Mouse (Mus musculus) midbrain, embryonic 15.5 days (tissue): Measurements from ENCODE around the gene Serpina3k. TPM values are rescaled to one million over a fixed set of nuclear protein-coding genes. Genes with fewer than 3 reads are reported as not detected.
"Not testable (repeated sequence)": the region's sequence is repeated elsewhere in the genome, so short reads cannot be mapped to it uniquely, and the experiment has no call there.

ENCODE experiments used
- ATAC-seq: fragments of 200-750 bp; cut with Nextera tagmentation; replicated peaks from 2 replicates; pipeline ENCODE4 v1.8.0; 2017; ENCODE audit warnings: moderate TSS enrichment
- H3K27ac ChIP-seq: fragments of 300-500 bp; sonication (generic); 2 replicates; pipeline ENCODE4 v1.5.1; 2015; ENCODE audit warnings: mild to moderate bottlenecking, inconsistent platforms
- H3K27me3 ChIP-seq: fragments of 300-500 bp; sonication (generic); replicated peaks from 2 replicates; pipeline ENCODE4 v1.6.1; 2015; ENCODE audit warnings: inconsistent platforms
- H3K36me3 ChIP-seq: fragments of 300-500 bp; sonication (generic); replicated peaks from 2 replicates; pipeline ENCODE4 v1.6.1; 2015; ENCODE audit warnings: inconsistent platforms
- H3K4me1 ChIP-seq: fragments of 300-500 bp; sonication (generic); 2 replicates; pipeline ENCODE4 v1.6.1; 2015; ENCODE audit warnings: inconsistent platforms
- H3K4me2 ChIP-seq: fragments of 300-500 bp; sonication (generic); 2 replicates; pipeline ENCODE4 v1.6.1; 2015; ENCODE audit warnings: inconsistent platforms, mild to moderate bottlenecking, moderate library complexity
- H3K4me3 ChIP-seq: fragments of 300-500 bp; sonication (generic); 2 replicates; pipeline ENCODE4 v1.5.1; 2015; ENCODE audit warnings: mild to moderate bottlenecking, inconsistent platforms
- H3K9ac ChIP-seq: fragments of 300-500 bp; sonication (generic); 2 replicates; pipeline ENCODE4 v1.6.1; 2015; ENCODE audit warnings: mild to moderate bottlenecking, inconsistent platforms
- H3K9me3 ChIP-seq: fragments of 300-500 bp; sonication (generic); 2 replicates; pipeline ENCODE4 v1.6.1; 2016; ENCODE audit warnings: inconsistent platforms
- WGBS: fragments of 180-500 bp; shearing (Covaris S2); methylation state at CpG from one replicate; pipeline ENCODE4 v1.1.7; 2015; ENCODE audit warnings: mixed read lengths; 5-methylcytosine and 5-hydroxymethylcytosine counted together
- polyA plus RNA-seq: library from polyadenylated mRNA; unstranded; fragments of >200 nt; fragmentation: Nextera tagmentation; extraction: Ambion mirVana; gene quantifications from 2 replicates; pipeline ENCODE4 v1.2.1, GENCODE M21; 2015

Serpina3k gene
- polyA plus RNA-seq, 1 experiment from 2014 or later = not detected

DNA sequence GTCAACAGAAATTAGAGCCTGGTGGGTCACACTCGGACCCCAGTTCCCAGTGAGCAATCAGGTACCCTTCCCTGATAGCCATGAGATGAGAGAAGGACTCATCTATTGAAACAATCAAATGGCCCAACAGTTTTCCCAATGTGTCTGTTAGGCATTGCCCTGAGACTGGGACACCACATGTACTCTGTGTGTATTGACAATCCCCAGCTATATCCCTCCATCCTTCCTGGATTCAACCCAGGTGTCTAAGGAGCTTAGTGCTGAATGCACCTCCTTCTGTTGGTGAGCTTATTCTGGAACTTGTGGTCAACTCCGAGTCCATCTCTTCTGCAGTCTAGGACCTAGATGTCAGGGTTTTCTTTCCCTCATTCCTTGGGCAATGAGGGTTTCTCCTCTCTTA lies 8.8 kb downstream of the Serpina3k start:
- H3K27me3 ChIP-seq = no peaks in the 10 kb centered on the region
- no peak overlapping the region for H3K9ac ChIP-seq
- no peak overlapping the region for H3K4me3 ChIP-seq
- ATAC-seq = no peak
- H3K36me3 ChIP-seq = no peaks in the 10 kb centered on the region
- WGBS = 85% methylated on average over 2 of the region's 2 CpGs
- no peak overlapping the region for H3K27ac ChIP-seq
- no peaks in the 10 kb centered on the region for H3K4me1 ChIP-seq
- H3K4me2 ChIP-seq = no peak overlapping the region
- H3K9me3 ChIP-seq = no peaks in the 10 kb centered on the region

DNA sequence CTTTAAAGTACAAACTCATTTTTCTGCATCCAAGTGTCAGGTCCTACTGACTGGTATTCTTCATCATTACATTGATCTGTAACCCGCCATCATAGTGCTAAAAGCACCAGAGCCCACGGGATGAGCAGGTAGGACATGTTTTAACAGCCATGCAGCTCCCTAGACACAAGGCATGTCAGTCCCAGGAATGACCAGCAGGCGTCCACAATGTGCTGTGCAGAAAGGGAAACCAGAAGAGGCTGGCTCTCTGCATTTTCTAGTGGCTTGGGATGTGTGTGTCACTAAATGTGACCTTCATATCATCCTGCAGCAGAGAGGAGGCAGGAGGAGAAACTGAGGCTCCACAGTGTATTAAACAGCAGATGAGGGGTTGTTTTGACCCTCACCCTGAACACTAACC lies 13.5 kb downstream of the Serpina3k start:
- H3K4me1 ChIP-seq, H3K4me2 ChIP-seq, H3K27ac ChIP-seq, H3K9ac ChIP-seq, H3K36me3 ChIP-seq, H3K4me3 ChIP-seq, H3K27me3 ChIP-seq, H3K9me3 ChIP-seq, ATAC-seq: not testable (repeated sequence)
- WGBS = 37% methylated on average over 3 of the region's 3 CpGs

DNA sequence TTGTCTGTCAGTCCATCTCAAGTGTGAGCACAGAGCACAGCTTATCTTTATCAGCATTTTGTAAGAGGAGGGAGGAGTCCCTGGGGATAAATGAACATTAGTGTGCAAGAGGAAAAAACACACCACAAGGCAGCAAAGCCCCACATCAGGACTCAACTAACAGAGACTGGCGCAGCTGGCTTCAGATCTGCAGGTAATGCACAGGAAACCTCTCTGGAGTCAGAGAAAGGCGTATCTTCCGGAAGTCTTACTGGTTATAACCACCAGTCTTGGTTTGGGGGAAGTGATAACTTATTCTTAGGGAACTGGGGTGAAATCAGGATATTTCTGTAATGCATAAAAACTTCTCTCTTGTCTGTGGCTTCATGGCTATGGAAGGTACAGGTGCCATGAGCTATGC lies 17.7 kb downstream of the Serpina3k start:
- H3K9me3 ChIP-seq = no peaks in the 10 kb centered on the region
- no peaks in the 10 kb centered on the region for H3K4me1 ChIP-seq
- no peak for ATAC-seq
- H3K4me2 ChIP-seq = no peak overlapping the region
- H3K36me3 ChIP-seq = no peaks in the 10 kb centered on the region
- no peak overlapping the region for H3K27ac ChIP-seq
- 84% methylated on average over 3 of the region's 3 CpGs for whole genome bisulfite sequencing
- no peaks in the 10 kb centered on the region for H3K27me3 ChIP-seq
- no peak overlapping the region for H3K4me3 ChIP-seq
- no peak overlapping the region for H3K9ac ChIP-seq

DNA sequence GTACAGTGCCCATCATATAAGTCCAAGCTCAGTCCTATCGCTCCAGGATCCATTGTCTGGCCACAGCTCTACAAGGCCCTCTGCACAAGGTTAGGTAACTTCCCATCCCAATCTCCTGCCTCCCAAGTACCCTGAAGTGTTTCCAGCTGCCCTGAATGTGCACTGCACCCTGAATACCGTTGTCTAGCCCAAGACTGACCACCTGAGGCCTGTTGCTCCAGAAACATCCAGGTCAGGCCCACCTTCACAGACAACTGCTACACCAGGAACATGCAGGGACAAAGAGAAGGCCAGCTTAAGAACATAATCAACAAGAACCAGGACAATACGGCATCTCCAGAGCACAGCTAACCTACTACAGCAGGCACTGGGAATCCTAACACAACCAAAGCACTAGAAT lies 31.7 kb downstream of the Serpina3k start:
- 84% methylated on average over 3 of the region's 3 CpGs for WGBS
- Histone ChIP-seq H3K36me3 (no peaks in the 10 kb centered on the region), H3K4me2 (no peak overlapping the region), H3K9ac (no peak overlapping the region), H3K4me1 (no peaks in the 10 kb centered on the region), H3K27me3 (no peaks in the 10 kb centered on the region), H3K4me3 (no peak overlapping the region), H3K27ac (no peak overlapping the region), H3K9me3 (no peaks in the 10 kb centered on the region)
- ATAC-seq = no peak

DNA sequence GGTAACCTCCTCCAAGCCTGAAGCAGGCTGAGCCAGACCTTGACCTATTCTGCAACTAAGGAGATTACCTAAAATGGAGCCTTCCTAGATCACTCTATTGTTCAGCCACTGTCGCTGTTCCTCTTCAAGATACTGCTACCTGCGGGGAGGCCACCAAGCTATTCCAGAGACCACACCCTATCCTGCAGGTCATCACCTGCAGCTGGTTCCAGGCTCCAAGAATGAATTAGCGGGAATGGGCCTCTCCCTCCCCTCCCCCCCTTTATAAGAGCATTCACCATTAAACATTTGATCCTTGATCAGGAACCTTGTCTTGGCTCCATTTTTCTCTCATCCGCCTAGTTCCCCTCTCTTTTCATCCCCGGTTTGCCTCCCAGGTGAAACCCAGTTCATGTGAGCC lies 38.9 kb downstream of the Serpina3k start:
- 73% methylated on average over 5 of the region's 5 CpGs for WGBS
- ATAC-seq = not testable (repeated sequence)

DNA sequence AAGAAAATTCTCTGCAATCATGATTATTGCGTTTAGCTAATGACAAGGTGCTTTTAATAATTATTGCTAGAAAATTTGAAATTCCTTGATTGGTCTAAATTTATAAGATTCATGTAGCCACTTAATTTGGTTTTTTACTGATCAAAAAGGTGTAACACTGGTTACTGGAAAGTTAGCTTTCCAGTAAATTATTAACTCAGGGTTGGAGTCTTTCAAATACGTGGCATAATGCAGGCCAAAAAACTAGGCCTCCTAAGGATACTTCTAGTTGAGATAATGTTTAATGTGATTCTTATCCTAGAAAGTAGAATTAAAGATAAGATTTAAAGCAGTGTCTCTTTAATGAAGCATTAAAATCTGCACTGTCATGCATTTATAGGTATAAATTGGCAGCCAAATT lies 40.1 kb downstream of the Serpina3k start:
- 80% methylated on average over 2 of the region's 2 CpGs for WGBS
- ATAC-seq, H3K9me3 ChIP-seq: not testable (repeated sequence)

More for the DNA sequence above, 38.9 kb downstream of the Serpina3k start:
- H3K4me3 ChIP-seq, H3K36me3 ChIP-seq, H3K27me3 ChIP-seq, H3K4me2 ChIP-seq, H3K9ac ChIP-seq, H3K27ac ChIP-seq, H3K4me1 ChIP-seq, H3K9me3 ChIP-seq: not testable (repeated sequence)

DNA sequence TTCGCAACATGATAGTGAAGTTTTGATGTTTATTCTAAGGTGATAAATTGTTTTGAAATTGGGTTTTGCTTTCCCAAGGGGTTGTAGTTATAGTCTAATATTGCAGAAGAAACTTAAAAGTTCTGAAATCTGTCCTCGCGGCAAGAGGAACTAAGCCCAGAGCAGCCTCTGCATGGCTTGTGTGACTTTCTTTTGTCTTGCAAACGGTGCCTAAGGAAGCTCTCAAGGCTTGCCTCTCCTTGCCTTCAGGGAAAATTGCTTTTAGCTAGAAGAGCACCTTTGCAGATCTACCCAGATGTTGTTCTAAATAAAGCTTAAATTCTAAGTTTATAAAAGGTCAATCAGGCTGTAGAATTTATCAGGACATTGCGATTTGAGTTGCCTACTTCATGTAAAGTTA lies 40.5 kb downstream of the Serpina3k start:
- H3K9ac ChIP-seq, ATAC-seq, H3K9me3 ChIP-seq, H3K27me3 ChIP-seq, H3K36me3 ChIP-seq, H3K4me3 ChIP-seq, H3K27ac ChIP-seq, H3K4me2 ChIP-seq, H3K4me1 ChIP-seq: not testable (repeated sequence)
- WGBS = 47% methylated on average over 5 of the region's 5 CpGs

More for the DNA sequence above, 40.1 kb downstream of the Serpina3k start:
- not testable (repeated sequence) for H3K27ac ChIP-seq, H3K4me1 ChIP-seq, H3K36me3 ChIP-seq, H3K9ac ChIP-seq, H3K27me3 ChIP-seq, H3K4me2 ChIP-seq, H3K4me3 ChIP-seq

DNA sequence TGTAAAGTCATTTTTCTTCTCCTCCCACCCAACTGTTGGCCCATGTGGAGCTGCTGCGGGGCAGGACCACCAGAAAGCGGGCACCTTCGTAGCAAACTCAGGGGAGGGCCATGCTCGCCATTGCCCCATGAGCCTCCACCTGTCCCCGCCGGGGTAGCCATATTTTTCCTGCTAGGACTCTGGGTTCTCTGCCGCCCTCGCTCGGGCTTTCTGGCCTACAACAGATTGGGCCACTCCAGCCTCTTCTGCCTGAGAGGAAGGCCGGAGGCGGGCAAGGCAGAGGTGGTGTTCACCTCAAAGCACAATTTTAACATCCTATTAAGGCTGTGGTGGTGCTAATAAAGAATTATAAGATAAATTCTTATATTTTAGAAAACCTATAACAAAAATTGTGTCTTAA lies 41.6 kb downstream of the Serpina3k start:
- H3K9me3 ChIP-seq = no peaks in the 10 kb centered on the region
- no peak overlapping the region for H3K4me3 ChIP-seq
- ATAC-seq = no peak
- no peak overlapping the region for H3K4me2 ChIP-seq
- no peaks in the 10 kb centered on the region for H3K4me1 ChIP-seq
- no peaks in the 10 kb centered on the region for H3K36me3 ChIP-seq
- H3K27me3 ChIP-seq = no peaks in the 10 kb centered on the region
- H3K27ac ChIP-seq = no peak overlapping the region
- 98% methylated on average over 11 of the region's 11 CpGs for WGBS
- H3K9ac ChIP-seq = no peak overlapping the region

DNA sequence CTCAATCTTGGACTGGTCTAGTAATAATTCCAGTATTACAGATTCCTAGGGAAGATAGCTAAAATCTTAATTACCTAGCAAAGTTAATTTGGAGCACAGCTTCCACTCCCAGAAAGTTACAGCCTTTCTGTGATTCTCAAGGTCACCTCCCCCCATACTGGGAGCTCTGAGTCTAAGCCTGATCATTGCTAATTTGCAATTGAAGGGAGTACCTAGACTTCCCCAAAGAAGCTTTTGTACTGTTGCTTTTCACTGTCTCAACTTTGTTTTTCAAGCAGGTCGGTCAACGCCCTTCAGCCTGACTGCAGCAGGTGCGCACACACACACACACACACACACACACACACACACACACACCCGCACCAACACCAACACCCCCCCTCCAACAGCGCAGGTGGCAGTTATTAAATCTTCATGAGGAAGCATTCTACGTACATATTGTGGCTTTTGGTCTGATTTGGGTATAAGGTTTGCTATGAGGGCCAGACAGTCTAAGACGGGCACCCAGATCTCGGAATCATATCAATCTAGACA lies 42.9 kb downstream of the Serpina3k start:
- H3K4me3 ChIP-seq, H3K4me1 ChIP-seq, H3K9ac ChIP-seq, ATAC-seq, H3K9me3 ChIP-seq, H3K36me3 ChIP-seq, H3K27me3 ChIP-seq, H3K4me2 ChIP-seq, H3K27ac ChIP-seq: not testable (repeated sequence)
- 91% methylated on average over 8 of the region's 8 CpGs for WGBS

DNA sequence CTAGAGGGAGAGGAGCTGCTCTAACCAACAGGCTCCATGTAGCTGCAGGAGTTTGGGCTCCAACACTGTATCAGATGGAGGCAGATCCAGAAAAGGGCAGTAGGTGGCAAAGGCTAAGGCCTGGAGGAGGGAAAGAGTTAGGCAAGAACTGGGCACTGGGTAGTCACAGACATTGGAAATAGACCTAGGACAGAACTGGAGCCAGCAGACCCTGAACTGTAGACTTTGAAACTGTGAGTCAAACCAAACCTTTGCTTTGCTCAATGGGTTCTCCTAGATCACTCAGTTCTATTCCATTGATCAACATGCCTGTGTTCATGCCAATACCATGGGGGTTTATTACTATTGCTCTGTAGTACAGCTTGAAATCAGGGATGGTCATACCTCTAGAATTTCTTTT lies 47.7 kb downstream of the Serpina3k start:
- ATAC-seq, H3K4me3 ChIP-seq, H3K4me2 ChIP-seq, H3K27me3 ChIP-seq, H3K36me3 ChIP-seq, H3K9me3 ChIP-seq, H3K27ac ChIP-seq, H3K4me1 ChIP-seq, H3K9ac ChIP-seq: not testable (repeated sequence)

DNA sequence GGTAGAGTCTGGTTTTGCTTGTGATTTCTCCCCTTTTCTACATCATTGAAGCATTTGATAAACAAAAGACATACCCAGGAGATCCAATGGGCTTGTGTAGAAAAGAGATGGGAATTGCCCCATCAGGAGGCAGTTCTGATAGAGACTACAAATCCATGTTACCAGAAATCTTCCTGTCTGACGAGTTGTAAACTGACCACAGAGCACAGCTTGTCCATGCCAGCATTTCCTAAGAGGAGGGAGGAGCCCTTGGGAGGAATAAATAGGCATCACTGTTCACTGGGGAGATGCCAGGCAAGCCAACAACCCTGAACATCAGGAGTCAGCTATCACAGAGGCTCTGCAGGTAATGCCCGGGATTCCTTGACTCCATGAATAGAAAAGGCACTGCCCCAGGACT lies 48.6 kb downstream of the Serpina3k start:
- not testable (repeated sequence) for H3K4me2 ChIP-seq, H3K4me3 ChIP-seq, H3K9me3 ChIP-seq, H3K27ac ChIP-seq, H3K4me1 ChIP-seq, ATAC-seq, H3K36me3 ChIP-seq, H3K27me3 ChIP-seq, H3K9ac ChIP-seq
- WGBS = 67% methylated on average over 2 of the region's 2 CpGs

DNA sequence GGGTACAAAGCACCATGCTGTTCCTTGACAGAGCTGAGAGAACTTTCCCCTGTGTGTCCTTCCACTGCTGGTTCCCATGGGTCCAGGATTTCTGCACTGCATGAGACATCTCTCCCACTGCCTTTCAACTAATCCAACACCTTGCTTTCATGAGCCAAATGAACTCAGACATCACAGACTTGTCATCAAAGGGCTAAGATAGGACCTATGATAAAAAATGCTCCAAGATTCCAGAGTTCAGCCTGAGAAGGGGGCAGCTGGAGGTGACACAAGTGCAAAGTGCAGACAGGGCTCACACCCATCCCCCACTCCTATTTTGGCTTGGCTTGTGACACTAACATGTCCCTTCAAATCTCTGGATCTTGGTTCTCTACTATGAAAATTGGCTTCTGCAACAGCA lies 50.2 kb downstream of the Serpina3k start:
- no peak for ATAC-seq
- H3K36me3 ChIP-seq = no peaks in the 10 kb centered on the region
- no peaks in the 10 kb centered on the region for H3K27me3 ChIP-seq
- H3K27ac ChIP-seq = no peak overlapping the region
- H3K9ac ChIP-seq = no peak overlapping the region
- H3K9me3 ChIP-seq = no peaks in the 10 kb centered on the region
- no peaks in the 10 kb centered on the region for H3K4me1 ChIP-seq
- no peak overlapping the region for H3K4me2 ChIP-seq
- H3K4me3 ChIP-seq = no peak overlapping the region

DNA sequence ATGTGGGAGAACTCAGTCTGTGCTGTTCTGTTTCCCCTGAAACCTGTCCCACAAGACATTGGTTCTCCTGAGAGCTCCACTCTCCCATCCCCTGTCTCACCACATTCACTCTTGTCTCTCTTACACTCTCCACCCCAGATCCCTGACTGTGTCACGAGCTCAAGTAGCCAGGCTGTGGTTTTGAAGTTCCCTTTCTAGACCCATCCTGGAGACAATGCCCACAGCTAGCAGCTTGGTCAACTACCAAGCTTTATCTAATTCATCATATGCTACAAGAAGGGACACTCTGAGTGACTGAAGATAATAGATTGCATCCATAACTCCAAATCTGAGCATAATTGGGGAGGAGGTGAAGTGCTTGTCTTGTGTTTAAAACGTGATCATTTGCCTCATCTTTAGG lies 52.8 kb downstream of the Serpina3k start:
- not testable (repeated sequence) for H3K27me3 ChIP-seq, H3K36me3 ChIP-seq, H3K4me1 ChIP-seq, ATAC-seq, H3K4me3 ChIP-seq, H3K9ac ChIP-seq, H3K4me2 ChIP-seq, H3K9me3 ChIP-seq, H3K27ac ChIP-seq
- 74% methylated on average over 2 of the region's 2 CpGs for WGBS
